Mouse (Mus musculus): ENCODE measurements at regions not wholly inside any gene's neighbourhood (a gene's known extent, or its start where the extent isn't known, plus 50 kb on each side); places are given as distances from the start of the nearest gene placed in this dataset.

- Histone ChIP-seq H3K27ac (ENCODE audit: low read depth, low read length) (no peak overlapping the region), H3K27me3 (replicated peaks; ENCODE audit: control insufficient read depth, insufficient read depth, low read length) (no peaks in the 10 kb centered on the region), H3K4me3 (ENCODE audit: low read depth, low read length) (no peak overlapping the region), H3K9me3 (replicated peaks; ENCODE audit: control insufficient read depth, low read length) (no peaks in the 10 kb centered on the region), H3K9ac (ENCODE audit: low read length) (no peak overlapping the region), H3K36me3 (ENCODE audit: control insufficient read depth, insufficient read depth, low read length) (no peaks in the 10 kb centered on the region), H3K4me2 (ENCODE audit: low read length) (no peak overlapping the region), H3K4me1 (ENCODE audit: control insufficient read depth, insufficient read depth, low read length) (no peaks in the 10 kb centered on the region)
- ATAC-seq (no peak), DNase-seq (ENCODE audit: low spot score) (no peak)
- WGBS, result 73% methylated on average over 5 of the region's 5 CpGs
These were observed 76.3 kb upstream of the 4932438A13Rik start for GRCm38 (mm10) chr3:36786581-36786980.

- WGBS, result 89% methylated on average over 4 of the region's 4 CpGs
- ATAC-seq, result no peak
These were observed 72.7 kb upstream of the 4932438A13Rik start for GRCm38 (mm10) chr3:36790245-36790644.

GRCm38 (mm10) chr3:36797025-36797424 is 65.9 kb upstream of the 4932438A13Rik start:
- Histone ChIP-seq H3K27me3 (replicated peaks; ENCODE audit: control insufficient read depth, insufficient read depth, low read length) (no peaks in the 10 kb centered on the region), H3K36me3 (ENCODE audit: control insufficient read depth, insufficient read depth, low read length) (no peaks in the 10 kb centered on the region), H3K9ac (ENCODE audit: low read length) (no peak overlapping the region), H3K4me2 (ENCODE audit: low read length) (no peak overlapping the region), H3K9me3 (replicated peaks; ENCODE audit: control insufficient read depth, low read length) (no peaks in the 10 kb centered on the region), H3K27ac (ENCODE audit: low read depth, low read length) (no peak overlapping the region), H3K4me1 (ENCODE audit: control insufficient read depth, insufficient read depth, low read length) (no peaks in the 10 kb centered on the region), H3K4me3 (ENCODE audit: low read depth, low read length) (no peak overlapping the region)
- ATAC-seq (no peak), DNase-seq (ENCODE audit: low spot score) (no peak)
- WGBS, result 78% methylated on average over 4 of the region's 4 CpGs

More at GRCm38 (mm10) chr3:36790245-36790644, 72.7 kb upstream of the 4932438A13Rik start:
- no peak for DNase-seq (ENCODE audit: low spot score)
- no peak overlapping the region for H3K9ac ChIP-seq (ENCODE audit: low read length)
- no peak overlapping the region for H3K4me2 ChIP-seq (ENCODE audit: low read length)
- no peaks in the 10 kb centered on the region for H3K27me3 ChIP-seq (replicated peaks; ENCODE audit: control insufficient read depth, insufficient read depth, low read length)
- no peaks in the 10 kb centered on the region for H3K4me1 ChIP-seq (ENCODE audit: control insufficient read depth, insufficient read depth, low read length)
- H3K36me3 ChIP-seq (ENCODE audit: control insufficient read depth, insufficient read depth, low read length), result no peaks in the 10 kb centered on the region
- H3K27ac ChIP-seq (ENCODE audit: low read depth, low read length), result no peak overlapping the region
- no peaks in the 10 kb centered on the region for H3K9me3 ChIP-seq (replicated peaks; ENCODE audit: control insufficient read depth, low read length)
- no peak overlapping the region for H3K4me3 ChIP-seq (ENCODE audit: low read depth, low read length)

GRCm38 (mm10) chr3:36798160-36798823 is 64.6 kb upstream of the 4932438A13Rik start:
- DNase-seq (ENCODE audit: low spot score) (no peak), ATAC-seq (no peak)
- H3K27me3 ChIP-seq (replicated peaks; ENCODE audit: control insufficient read depth, insufficient read depth, low read length), result no peaks in the 10 kb centered on the region
- H3K9me3 ChIP-seq (replicated peaks; ENCODE audit: control insufficient read depth, low read length), result no peaks in the 10 kb centered on the region
- no peak overlapping the region for H3K9ac ChIP-seq (ENCODE audit: low read length)
- H3K4me1 ChIP-seq (ENCODE audit: control insufficient read depth, insufficient read depth, low read length), result no peaks in the 10 kb centered on the region
- 79% methylated on average over 13 of the region's 13 CpGs for WGBS
- no peak overlapping the region for H3K4me2 ChIP-seq (ENCODE audit: low read length)
- no peaks in the 10 kb centered on the region for H3K36me3 ChIP-seq (ENCODE audit: control insufficient read depth, insufficient read depth, low read length)
- no peak overlapping the region for H3K4me3 ChIP-seq (ENCODE audit: low read depth, low read length)
- H3K27ac ChIP-seq (ENCODE audit: low read depth, low read length), result no peak overlapping the region

- Histone ChIP-seq H3K9ac (ENCODE audit: low read length) (no peak overlapping the region), H3K4me3 (ENCODE audit: low read depth, low read length) (no peak overlapping the region), H3K9me3 (replicated peaks; ENCODE audit: control insufficient read depth, low read length) (no peaks in the 10 kb centered on the region), H3K4me2 (ENCODE audit: low read length) (no peak overlapping the region), H3K36me3 (ENCODE audit: control insufficient read depth, insufficient read depth, low read length) (no peaks in the 10 kb centered on the region), H3K4me1 (ENCODE audit: control insufficient read depth, insufficient read depth, low read length) (no peaks in the 10 kb centered on the region), H3K27ac (ENCODE audit: low read depth, low read length) (no peak overlapping the region), H3K27me3 (replicated peaks; ENCODE audit: control insufficient read depth, insufficient read depth, low read length) (no peaks in the 10 kb centered on the region)
- 87% methylated on average over 5 of the region's 5 CpGs for WGBS
- no peak for ATAC-seq
- no peak for DNase-seq (ENCODE audit: low spot score)
These were observed 52.4 kb upstream of the 4932438A13Rik start for GRCm38 (mm10) chr3:36810528-36810927.
